ENCODE assay signal across 15 mouse cellular contexts in the genomic region with DNA sequence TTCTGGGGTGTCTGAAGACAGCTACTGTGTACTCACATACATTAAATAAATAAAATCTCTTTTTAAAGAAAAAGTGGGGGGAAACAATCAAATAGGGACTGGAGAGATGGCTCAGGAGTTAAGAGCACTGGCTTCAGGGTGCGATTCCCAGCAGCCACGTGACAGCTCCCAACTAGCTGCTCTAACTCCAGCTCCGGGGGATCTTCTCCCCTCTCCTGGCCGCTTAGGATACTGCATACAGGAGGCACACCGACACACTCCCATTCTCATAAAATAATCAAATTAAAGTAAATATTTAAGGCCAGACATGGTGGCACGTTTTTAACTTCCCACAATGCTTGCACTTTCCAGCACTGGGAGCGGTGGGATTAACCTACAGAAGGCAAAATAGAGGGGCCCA. TPM values are rescaled to one million over a fixed set of nuclear protein-coding genes. Genes with fewer than 3 reads are reported as not detected.
DNase-seq lines count a peak whose midpoint lies in the region; ATAC-seq and TF ChIP-seq lines count a peak whose summit lies in the region.
"Not testable (repeated sequence)": the region's sequence is repeated elsewhere in the genome, so short reads cannot be mapped to it uniquely, and the experiment has no call there.
"Had no signal": no experiment of that assay in that cellular context is flagged by ENCODE, and none has a peak within 500 bp of the region (broad histone marks: within the 10 kb centered on the region; RNA-seq: fewer than 3 reads in every experiment).

No protein-coding gene starts in this region.

- TF ChIP-seq EP300 in lung, postnatal 0 days (IDR thresholded peaks at IDR 0.05) = not testable (repeated sequence)

- in situ Hi-C loops in Patski (cut with MboI; ENCODE audit: low pct_unique_long_range_greater_than_20kb) = loop anchor here (5.0 kb wide), 1 partner anchor 103 kb away; no protein-coding TSS in a partner anchor

- not testable (repeated sequence) for H3K36me3 ChIP-seq in hindbrain, embryonic 10.5 days; lung, postnatal 0 days (ENCODE audit: insufficient read depth, low read length)

- CTCF ChIA-PET in Patski (lab: Charles Lee) = interaction anchor here (0.6 to 5.7 kb wide), 3 partner anchors 9 to 126 kb away, joined by 3 to 60 read pairs (median 3); no protein-coding TSS in a partner anchor

- H3K4me1 ChIP-seq in hindbrain, embryonic 10.5 days (replicated peaks); lung, postnatal 0 days (ENCODE audit: insufficient read depth, low read depth, low read length): not testable (repeated sequence)

- H3K27ac ChIP-seq in hindbrain, embryonic 10.5 days; lung, postnatal 0 days (ENCODE audit: low read length): not testable (repeated sequence)

- WGBS in hindbrain, embryonic 10.5 days = 23% methylated on average over 7 of the region's 7 CpGs
- 17% methylated on average over 7 of the region's 7 CpGs for WGBS in lung, postnatal 0 days

- not testable (repeated sequence) for H3K4me2 ChIP-seq in lung, postnatal 0 days (replicated peaks; ENCODE audit: low read depth, low read length)

- POLR2A ChIA-PET in Patski (lab: Charles Lee) = not testable (repeated sequence)

- not testable (repeated sequence) for H3K4me3 ChIP-seq in hindbrain, embryonic 10.5 days; lung, postnatal 0 days (ENCODE audit: low read depth, low read length)

- DNase-seq in CD4-positive, CD25-positive, alpha-beta regulatory T cell, adult 2 months (ENCODE audit: low read depth, low spot score) = peak; percentile 3
- DNase-seq in Patski (ENCODE audit: low read depth, low spot score) = not testable (repeated sequence)
- peak; percentile 32 for DNase-seq in embryo, embryonic 10.5 days (ENCODE audit: low spot score)
- DNase-seq in hindbrain, embryonic 10.5 days (ENCODE audit: low spot score) = peak; percentile 8
- DNase-seq in kidney, postnatal 4 days = peak; percentile 18 to 59
- peak; percentile 7 for DNase-seq in lung, postnatal 0 days (ENCODE audit: low spot score)
- peak; percentile 18 to 62 for DNase-seq in spleen, postnatal 4 days (ENCODE audit: low spot score in 2 of 2)

- ATAC-seq in Patski; lung, postnatal 0 days: not testable (repeated sequence)

- TF ChIP-seq CTCF in Patski (IDR thresholded peaks at IDR 0.05) = peak; percentile 36
- TF ChIP-seq CTCF in lung, postnatal 0 days (IDR thresholded peaks at IDR 0.05) = peak; percentile 19; the same call in 1 of the 2 replicates

- peaks cover 13% of the 10 kb centered on the region for H3K27me3 ChIP-seq in Patski
- not testable (repeated sequence) for H3K27me3 ChIP-seq in hindbrain, embryonic 10.5 days (ENCODE audit: insufficient read depth, poor library complexity, severe bottlenecking); lung, postnatal 0 days (replicated peaks; ENCODE audit: insufficient read depth, low read length)

- H3K9me3 ChIP-seq in hindbrain, embryonic 10.5 days; lung, postnatal 0 days (ENCODE audit: low read length): not testable (repeated sequence)

- H3K9ac ChIP-seq in lung, postnatal 0 days (replicated peaks; ENCODE audit: low read depth) = not testable (repeated sequence)

RNA-seq across cellular contexts. Expression of gene Glod5, which starts 2.6 kb away (rescaled TPM):
- 3.2 TPM for polyA plus RNA-seq in Patski (2021)
- not detected in 2 replicates for polyA plus RNA-seq in hindbrain, embryonic 10.5 days (2016; fragmentation: Nextera tagmentation; extraction: Ambion mirVana)
- 0.68 TPM in 1 of 2 replicates, not detected in the other for polyA plus RNA-seq in lung, postnatal 0 days (2015; fragmentation: Nextera tagmentation; extraction: Ambion mirVana)
- polyA plus RNA-seq: adrenal gland, adult 2 months; embryonic facial prominence, embryonic 15.5 days; forebrain, embryonic 11.5 days; G1E; heart, embryonic 10.5 days; kidney, embryonic 14.5 days; limb, embryonic 12.5 days had no signal

RNA-seq across cellular contexts. Expression of gene Gata1, which starts 37.8 kb away (rescaled TPM):
- polyA plus RNA-seq in Patski (2021) = not detected
- polyA plus RNA-seq in hindbrain, embryonic 10.5 days (2016; fragmentation: Nextera tagmentation; extraction: Ambion mirVana) = 5.3 and 7.4 TPM in 2 replicates
- 1.8 and 2.0 TPM in 2 replicates for polyA plus RNA-seq in lung, postnatal 0 days (2015; fragmentation: Nextera tagmentation; extraction: Ambion mirVana)
- polyA plus RNA-seq: midbrain, postnatal 0 days had no signal

RNA-seq across cellular contexts. Expression of gene Suv39h1, which starts 58.9 kb away (rescaled TPM):
- 31.9 TPM for polyA plus RNA-seq in Patski (2021)
- polyA plus RNA-seq in hindbrain, embryonic 10.5 days (2016; fragmentation: Nextera tagmentation; extraction: Ambion mirVana) = 74.9 and 90.9 TPM in 2 replicates
- 13.2 and 13.6 TPM in 2 replicates for polyA plus RNA-seq in lung, postnatal 0 days (2015; fragmentation: Nextera tagmentation; extraction: Ambion mirVana)
